Mouse (Mus musculus): ENCODE measurements around the gene Cers6. TPM values are rescaled to one million over a fixed set of nuclear protein-coding genes. Genes with fewer than 3 reads are reported as not detected.

Cers6 gene
- total RNA-seq, 2 experiments from 2014 or later = 1.6 TPM

- intact Hi-C loops (cut with DNase I) = loop anchor here (10.0 kb wide), 1 partner anchor 263 kb away; no protein-coding TSS in a partner anchor
- DNase-seq = no peak
These were observed 186.6 kb downstream of the Cers6 start for GRCm38 (mm10) chr2:69047805-69048204.

GRCm38 (mm10) chr2:69049179-69049578 is 187.9 kb downstream of the Cers6 start:
- intact Hi-C loops (cut with DNase I) = loop anchor here (10.0 kb wide), 1 partner anchor 264 kb away; no protein-coding TSS in a partner anchor
- no peak for DNase-seq

GRCm38 (mm10) chr2:69050189-69050588 is 188.9 kb downstream of the Cers6 start:
- intact Hi-C loops (cut with DNase I) = no loop called here
- DNase-seq = no peak

- intact Hi-C loops (cut with DNase I) = no loop called here
- no peak for DNase-seq
These were observed 190.4 kb downstream of the Cers6 start for GRCm38 (mm10) chr2:69051596-69051995.

- no peak for DNase-seq
- intact Hi-C loops (cut with DNase I) = no loop called here
These were observed 192.1 kb downstream of the Cers6 start for GRCm38 (mm10) chr2:69053210-69053858.

GRCm38 (mm10) chr2:69054279-69054678 is 193.0 kb downstream of the Cers6 start:
- DNase-seq = peak; percentile 73 to 81
- intact Hi-C loops (cut with DNase I) = no loop called here

- DNase-seq = no peak
- intact Hi-C loops (cut with DNase I) = no loop called here
These were observed 193.9 kb downstream of the Cers6 start for GRCm38 (mm10) chr2:69055174-69055573.

- intact Hi-C loops (cut with DNase I) = no loop called here
- no peak for DNase-seq
These were observed 200.1 kb downstream of the Cers6 start for GRCm38 (mm10) chr2:69061313-69061712.

GRCm38 (mm10) chr2:69061910-69062689 is 200.9 kb downstream of the Cers6 start:
- DNase-seq = no peak
- intact Hi-C loops (cut with DNase I) = no loop called here

- intact Hi-C loops (cut with DNase I) = no loop called here
- DNase-seq = no peak
These were observed 203.5 kb downstream of the Cers6 start for GRCm38 (mm10) chr2:69064759-69065158.

- intact Hi-C loops (cut with DNase I) = no loop called here
- no peak for DNase-seq
These were observed 210.4 kb downstream of the Cers6 start for GRCm38 (mm10) chr2:69071440-69072235.

GRCm38 (mm10) chr2:69077189-69077588 is 215.9 kb downstream of the Cers6 start:
- intact Hi-C loops (cut with DNase I) = no loop called here
- no peak for DNase-seq

GRCm38 (mm10) chr2:69080760-69081159 is 219.5 kb downstream of the Cers6 start:
- intact Hi-C loops (cut with DNase I) = no loop called here
- no peak for DNase-seq

- intact Hi-C loops (cut with DNase I) = no loop called here
These were observed 221.4 kb downstream of the Cers6 start for GRCm38 (mm10) chr2:69082499-69083197.

GRCm38 (mm10) chr2:69083198-69083509 is 221.9 kb downstream of the Cers6 start:
- DNase-seq = no peak
- intact Hi-C loops (cut with DNase I) = no loop called here

More at GRCm38 (mm10) chr2:69082499-69083197, 221.4 kb downstream of the Cers6 start:
- DNase-seq = no peak

- intact Hi-C loops (cut with DNase I) = no loop called here
- no peak for DNase-seq
These were observed 223.2 kb downstream of the Cers6 start for GRCm38 (mm10) chr2:69084416-69084815.

- no peak for DNase-seq
- intact Hi-C loops (cut with DNase I) = no loop called here
These were observed 225.4 kb downstream of the Cers6 start for GRCm38 (mm10) chr2:69086505-69087260.

- no peak for DNase-seq
- intact Hi-C loops (cut with DNase I) = loop anchor here (5.0 kb wide), 1 partner anchor 519 kb away; no protein-coding TSS in a partner anchor
These were observed 234.6 kb downstream of the Cers6 start for GRCm38 (mm10) chr2:69095836-69096235.

GRCm38 (mm10) chr2:69096821-69097220 is 235.6 kb downstream of the Cers6 start:
- no peak for DNase-seq
- intact Hi-C loops (cut with DNase I) = loop anchor here (5.0 kb wide), 1 partner anchor 520 kb away; no protein-coding TSS in a partner anchor

GRCm38 (mm10) chr2:69097526-69097925 is 236.3 kb downstream of the Cers6 start:
- no peak for DNase-seq
- intact Hi-C loops (cut with DNase I) = loop anchor here (5.0 kb wide), 1 partner anchor 520 kb away; no protein-coding TSS in a partner anchor
